Mouse (Mus musculus) megakaryocyte progenitor cell, adult 5-6 weeks (primary cell): ENCODE measurements at regions not wholly inside any gene's neighbourhood (a gene's known extent, or its start where the extent isn't known, plus 50 kb on each side); places are given as distances from the start of the nearest gene placed in this dataset.
A peak's percentile ranks its signal among the peaks of the same experiment; 100 is the strongest.

Source experiments
- ATAC-seq: replicated peaks from 2 replicates; pipeline ENCODE4 v1.8.0; 2016; ENCODE audit warnings: mild to moderate bottlenecking, moderate TSS enrichment, inconsistent platforms; ENCODE audit not compliant: poor library complexity

- peak; percentile 87 for ATAC-seq
These were observed 99.4 kb upstream of the Smim15 start for GRCm38 (mm10) chr13:107944831-107945230.

DNA sequence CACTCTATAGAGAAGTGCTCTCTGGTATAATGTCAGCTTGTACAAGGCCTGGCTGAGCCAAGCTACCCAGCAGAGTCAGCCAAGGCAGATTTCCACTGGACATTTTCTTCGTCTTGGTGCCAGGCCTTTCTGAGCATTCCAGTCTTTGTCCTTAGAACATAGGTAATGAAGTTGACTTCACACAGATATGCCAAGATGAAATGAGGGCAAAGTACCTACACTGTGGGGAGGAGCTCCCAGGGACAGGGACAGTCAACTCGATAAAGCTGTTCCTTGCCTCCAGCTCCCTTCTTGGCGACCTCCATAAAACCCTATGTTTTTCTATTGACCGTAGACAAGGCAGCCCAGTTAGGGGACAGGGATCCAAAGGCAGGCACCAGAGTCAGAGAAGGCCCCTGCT lies 101.3 kb upstream of the Smim15 start:
- no peak for ATAC-seq

GRCm38 (mm10) chr13:107942297-107942962 lies 101.8 kb upstream of the Smim15 start:
- ATAC-seq: no peak

GRCm38 (mm10) chr13:107939916-107940646 lies 104.2 kb upstream of the Smim15 start:
- no peak for ATAC-seq

DNA sequence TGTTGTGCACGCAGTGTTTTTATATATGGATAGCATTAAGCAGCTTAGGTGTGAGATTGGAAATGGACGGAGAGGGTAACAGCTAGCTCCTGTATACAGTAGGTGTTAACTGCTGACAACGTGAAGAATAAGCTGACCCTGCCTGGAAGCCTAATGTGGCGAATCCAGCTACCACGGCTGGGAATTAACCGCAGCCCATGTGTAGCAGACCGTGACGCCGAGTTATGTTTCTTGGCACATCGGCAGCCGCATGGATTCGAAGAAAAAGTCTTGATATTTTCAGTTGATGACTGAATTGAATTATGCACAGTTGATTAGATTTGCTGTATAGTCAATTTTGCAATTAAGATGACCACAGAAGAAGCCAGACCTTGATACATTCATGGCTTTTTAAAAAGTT lies 108.6 kb upstream of the Smim15 start:
- ATAC-seq: no peak

DNA sequence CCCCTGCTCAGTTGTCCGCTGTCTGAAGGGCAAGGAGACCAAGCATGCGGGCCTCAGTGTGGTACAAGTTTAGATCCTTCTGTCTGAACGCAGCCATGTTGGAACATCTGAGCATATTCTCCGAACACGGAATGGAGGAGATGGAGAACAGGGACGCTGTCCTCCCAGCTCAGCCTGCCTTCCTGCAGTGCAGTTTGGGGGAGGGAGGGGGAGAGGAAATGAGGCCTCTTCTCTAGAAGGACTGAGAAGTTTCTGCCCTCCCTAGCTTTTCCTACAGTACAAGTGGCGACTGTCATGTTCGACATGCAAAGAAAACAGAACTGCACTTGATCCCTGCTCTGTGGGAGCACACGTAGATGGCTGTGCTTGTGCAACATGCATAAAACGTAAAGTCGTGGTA lies 109.6 kb upstream of the Smim15 start:
- peak; percentile 42 for ATAC-seq

DNA sequence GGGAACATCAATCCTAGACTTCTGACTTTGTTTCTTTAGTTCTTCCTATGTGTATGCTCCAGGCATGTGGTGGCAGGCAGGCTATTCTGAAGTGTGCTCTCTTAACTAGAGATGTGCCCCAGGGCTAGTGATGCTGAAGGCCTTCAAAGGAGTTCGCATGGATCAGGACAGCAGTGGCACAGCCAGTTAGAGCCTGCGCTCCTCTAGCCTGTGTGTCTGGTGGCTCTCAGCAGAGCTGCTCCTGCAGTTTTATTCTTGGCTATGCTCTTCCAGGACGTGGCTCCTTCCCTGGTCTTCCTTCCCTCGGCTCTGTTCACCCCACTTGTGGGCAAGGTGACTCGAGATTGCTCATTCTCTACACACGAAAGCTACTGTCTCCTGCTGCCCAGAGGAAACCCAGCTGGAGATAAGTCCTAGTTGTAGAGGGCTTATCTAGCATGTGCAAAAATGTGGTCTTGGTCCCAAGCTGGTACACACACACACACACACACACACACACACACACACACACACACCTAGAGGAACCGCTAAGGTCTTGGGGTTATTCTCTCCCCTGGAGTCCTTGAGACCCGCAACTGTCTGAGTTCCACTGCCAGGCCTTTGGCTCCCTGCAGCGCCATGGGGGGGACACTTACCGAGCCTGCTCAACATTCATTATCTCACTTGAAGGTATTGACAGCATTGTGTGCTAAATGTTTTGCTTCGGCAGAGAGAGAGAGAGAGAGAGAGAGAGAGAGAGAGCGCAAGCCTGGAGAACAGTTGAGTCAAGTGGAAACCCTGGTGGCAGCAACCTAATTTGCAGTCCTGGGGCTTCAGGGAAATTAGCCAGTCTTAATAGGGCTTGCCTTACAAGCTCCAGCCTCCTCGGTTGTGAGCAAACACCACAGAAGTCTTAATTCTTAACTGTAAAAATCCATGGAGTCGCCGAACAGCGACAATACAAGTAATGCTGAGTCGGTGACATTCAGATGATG lies 110.4 kb upstream of the Smim15 start:
- peak; percentile 46 for ATAC-seq

DNA sequence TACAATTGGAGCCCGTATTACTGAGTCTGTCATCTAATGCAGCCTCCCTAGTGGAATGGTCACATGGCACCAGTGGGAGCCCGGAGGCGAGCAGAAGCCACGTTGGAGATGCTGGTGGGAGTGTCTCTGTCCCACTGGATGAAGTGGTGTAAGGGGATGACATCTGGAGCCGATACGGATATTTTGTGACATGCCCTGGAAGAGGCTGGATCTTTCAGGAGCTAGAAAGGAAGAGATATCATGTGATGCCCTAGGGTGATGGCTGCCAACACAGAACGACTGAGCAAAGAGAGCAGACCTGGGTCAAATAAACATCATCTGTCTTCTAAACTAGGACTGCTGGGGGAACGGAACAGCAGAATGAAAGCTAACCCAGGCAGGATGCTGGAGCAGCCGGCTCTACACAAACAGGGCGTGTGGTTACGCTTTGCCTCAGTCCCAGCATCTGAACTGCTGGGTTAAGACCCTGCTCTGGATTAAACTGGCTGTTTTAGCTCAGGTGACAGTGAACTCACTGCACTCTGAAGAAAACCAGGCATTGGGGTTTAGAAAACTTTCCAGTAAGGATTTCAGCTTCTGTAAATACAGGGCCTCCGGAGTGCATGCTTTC lies 111.7 kb upstream of the Smim15 start:
- ATAC-seq: no peak

- ATAC-seq: no peak
These were observed 113.0 kb upstream of the Smim15 start for GRCm38 (mm10) chr13:107931216-107931615.

GRCm38 (mm10) chr13:107927499-107928215 lies 116.6 kb upstream of the Smim15 start:
- ATAC-seq: peak; percentile 94

GRCm38 (mm10) chr13:107925470-107925869 lies 118.8 kb upstream of the Smim15 start:
- ATAC-seq: no peak

DNA sequence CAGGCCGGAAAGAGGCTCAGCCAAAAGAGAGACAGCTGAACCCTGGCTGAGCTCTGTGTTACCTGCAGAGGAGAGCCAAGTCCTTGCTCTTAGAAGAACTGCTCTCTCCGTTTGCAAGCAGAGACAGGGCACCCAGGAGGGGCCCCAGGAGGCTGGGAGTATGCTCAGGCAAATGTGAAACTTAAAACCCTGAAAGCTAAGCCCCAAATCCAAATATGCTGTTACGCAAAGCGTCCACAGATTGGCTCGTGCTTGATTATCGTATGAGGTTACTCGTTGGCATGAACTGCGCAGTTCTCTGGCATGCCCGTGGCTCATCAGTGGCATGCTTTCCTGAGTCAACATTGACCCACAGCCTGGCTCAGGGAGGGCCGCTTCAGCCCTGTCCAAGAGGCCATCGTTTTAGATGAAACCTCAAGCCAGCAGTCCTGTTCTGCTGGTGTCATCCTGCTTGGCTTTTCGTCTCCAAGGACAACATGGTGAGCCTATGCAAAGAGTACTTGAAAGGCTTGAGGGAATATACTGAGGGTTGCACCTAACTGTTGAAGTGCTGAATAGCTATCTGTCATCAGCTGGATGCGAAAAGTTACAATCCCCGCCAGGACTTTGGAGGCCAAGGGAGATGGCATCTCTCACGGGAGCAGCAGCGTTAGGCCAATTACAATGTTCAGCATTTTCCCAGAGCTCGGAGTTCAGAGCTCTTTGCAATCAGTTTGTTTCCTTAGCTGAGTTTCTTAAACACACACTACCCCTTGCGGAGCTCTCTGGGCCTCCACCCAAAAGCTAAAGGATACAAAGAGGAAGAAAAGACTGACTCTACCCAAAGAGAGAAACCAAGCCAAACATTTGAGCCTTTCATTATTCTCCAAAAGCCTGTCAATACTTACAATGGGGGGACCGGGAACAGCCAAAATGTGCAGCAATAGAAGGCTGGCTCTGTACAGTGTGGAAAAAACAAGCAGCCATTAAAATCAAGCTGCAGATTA lies 120.8 kb upstream of the Smim15 start:
- no peak for ATAC-seq

- ATAC-seq: no peak
These were observed 124.8 kb upstream of the Smim15 start for GRCm38 (mm10) chr13:107919403-107919802.

GRCm38 (mm10) chr13:107918478-107918877 lies 125.8 kb upstream of the Smim15 start:
- peak; percentile 51; the same call in 1 of the 2 replicates for ATAC-seq

- peak; percentile 33; the same call in 1 of the 2 replicates for ATAC-seq
These were observed 126.2 kb upstream of the Smim15 start for GRCm38 (mm10) chr13:107918065-107918464.

DNA sequence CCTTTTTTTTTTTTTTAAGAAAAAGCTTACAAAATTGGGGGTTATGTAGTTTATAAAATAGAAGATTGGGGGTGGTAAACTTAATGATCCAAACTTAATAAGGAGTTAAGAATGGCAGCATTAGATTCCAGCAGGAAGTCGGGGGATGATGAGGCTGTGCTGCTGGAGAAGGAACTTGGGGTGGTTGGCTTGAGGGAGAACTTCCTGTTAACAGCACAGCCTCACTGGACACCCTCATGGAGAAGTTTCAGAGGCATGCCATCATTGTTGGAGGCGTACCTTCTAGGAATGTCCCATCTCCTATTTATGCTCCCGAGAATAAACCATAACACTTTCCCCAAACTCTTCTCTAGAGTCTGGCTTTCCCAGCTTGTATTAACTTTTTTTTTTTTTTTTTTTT lies 126.7 kb upstream of the Smim15 start:
- ATAC-seq: peak; percentile 54

DNA sequence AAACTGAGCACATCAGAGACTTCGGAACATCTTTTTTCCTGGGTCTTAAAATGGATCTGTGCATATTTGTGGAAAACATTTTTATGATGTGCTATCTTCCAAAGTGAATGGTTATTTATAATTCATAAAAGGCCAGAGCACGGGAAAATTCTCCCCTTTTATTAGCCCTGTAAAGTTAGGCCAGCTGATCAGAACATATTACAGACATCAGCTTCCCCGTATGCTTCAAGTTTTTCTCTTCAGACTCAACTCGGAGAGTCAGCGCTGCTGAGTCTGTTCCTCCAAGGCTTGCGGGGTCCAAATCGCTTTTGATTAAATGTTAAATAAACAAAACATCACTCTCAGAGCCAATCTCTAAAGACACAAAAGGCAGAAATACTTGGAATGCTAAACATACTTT lies 134.1 kb upstream of the Smim15 start:
- no peak for ATAC-seq

GRCm38 (mm10) chr13:107909343-107910067 lies 134.7 kb upstream of the Smim15 start:
- ATAC-seq: no peak
